Mouse (Mus musculus): ENCODE measurements around the gene Gm20388.

The Gm20388 gene

DNA sequence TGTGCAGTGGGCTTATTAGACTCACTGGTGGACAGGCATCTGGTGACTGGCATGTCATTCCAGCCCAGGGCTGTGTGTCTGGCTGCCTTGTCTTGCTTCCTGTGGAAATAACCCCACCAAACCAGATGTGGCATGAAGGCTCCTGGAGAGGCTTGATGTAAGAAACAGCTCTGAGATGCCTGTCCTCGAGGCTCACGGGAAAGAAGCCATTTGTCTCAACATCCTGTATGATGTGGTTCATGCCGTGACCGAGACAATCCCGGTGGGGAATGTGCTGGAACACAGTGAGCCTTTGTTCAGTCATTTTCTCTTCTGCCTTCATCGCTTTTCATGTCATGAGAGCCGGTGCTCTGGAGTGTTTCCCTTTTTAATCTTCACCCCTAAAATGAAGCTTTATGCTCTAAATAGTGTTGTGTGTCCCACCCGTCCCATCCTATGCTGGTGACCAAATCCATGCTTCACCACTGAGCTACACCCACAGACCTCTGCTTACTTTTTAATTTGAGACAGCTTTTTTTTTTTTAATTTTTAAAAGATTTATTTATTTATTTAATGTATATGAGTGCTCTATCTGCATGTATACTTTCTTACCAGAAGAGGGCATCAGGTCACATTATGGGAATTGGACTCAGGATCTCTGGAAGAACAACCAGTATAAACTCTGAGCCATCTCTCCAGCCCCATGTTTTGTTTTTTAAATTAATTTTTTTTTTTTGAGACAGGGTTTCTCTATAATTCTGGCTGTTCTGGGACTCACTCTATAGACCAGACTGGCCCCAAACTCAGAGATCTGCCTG is 2054.3 kb downstream of the Gm20388 start:
- DNase-seq, result peak; percentile 26

GRCm38 (mm10) chr8:121966110-121966509 is 2055.5 kb downstream of the Gm20388 start:
- DNase-seq, result no peak

DNA sequence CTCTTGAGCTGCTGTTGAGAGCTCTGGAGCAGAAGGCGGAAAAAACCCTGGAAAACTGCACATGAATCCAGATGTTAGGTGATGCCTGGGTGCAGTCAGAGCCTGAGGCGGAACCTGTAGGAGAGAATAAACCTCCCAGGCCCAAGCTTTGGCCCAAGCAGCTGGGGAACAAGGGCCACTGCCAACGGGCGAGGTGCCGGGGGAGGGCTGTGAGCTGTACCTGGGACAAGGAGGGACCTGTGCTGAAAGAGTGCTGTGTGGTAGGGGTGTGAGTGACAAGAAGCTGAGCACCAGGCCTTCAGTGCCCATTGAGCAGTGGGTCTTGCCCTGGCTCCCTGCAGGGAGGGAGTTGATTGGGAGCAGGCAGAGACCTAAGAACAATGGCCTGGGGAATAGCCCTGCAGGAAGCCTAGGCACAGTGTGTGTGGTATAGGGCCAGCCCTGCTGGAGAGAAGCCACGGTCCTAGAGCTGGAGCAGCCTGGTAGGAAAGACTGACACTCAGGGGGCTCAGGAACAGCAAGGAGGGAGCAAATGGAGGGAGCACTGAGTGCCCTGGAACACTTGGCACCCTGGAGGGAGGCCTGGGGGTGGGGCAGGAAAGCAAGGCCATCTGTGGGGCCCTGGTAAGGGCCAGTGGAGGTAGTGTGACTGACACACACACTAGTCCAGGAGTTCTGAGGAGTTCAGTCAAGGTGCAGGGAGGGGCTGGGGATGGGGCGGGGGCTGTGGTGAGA is 2056.2 kb downstream of the Gm20388 start:
- DNase-seq, result no peak

GRCm38 (mm10) chr8:121967977-121968376 is 2057.3 kb downstream of the Gm20388 start:
- DNase-seq, result no peak

- no peak for DNase-seq
Observed at GRCm38 (mm10) chr8:121968542-121968941, 2057.9 kb downstream of the Gm20388 start.

- no peak for DNase-seq
Observed at GRCm38 (mm10) chr8:121970225-121970624, 2059.6 kb downstream of the Gm20388 start.

DNA sequence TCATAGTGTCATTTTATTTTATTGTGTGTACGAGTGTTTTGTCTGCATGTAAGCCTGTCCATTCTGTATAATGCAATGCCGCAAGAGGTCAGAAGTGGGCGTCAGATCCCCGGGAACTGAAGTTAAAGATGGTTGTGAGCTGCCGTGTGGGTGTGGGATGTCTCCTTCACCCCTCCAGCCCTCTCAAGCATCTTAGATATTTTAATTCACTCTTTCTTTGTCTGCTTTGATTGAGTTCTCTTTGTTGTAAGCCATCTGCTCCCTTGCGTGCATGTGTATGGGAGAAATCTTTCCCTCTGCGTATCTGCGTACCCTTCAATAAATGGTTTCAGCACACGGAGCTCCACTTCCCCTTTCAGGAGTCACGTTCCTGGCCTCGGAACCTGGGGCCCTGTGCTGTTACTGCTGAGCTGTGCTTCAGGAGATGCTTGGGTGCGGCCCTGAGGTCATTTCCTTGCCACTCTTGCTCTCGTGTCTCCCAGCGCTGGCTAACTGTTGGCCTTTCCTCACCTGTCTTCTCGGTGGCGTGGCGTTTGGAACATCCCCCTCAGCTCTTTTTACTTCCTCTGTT is 2060.9 kb downstream of the Gm20388 start:
- DNase-seq, result no peak

GRCm38 (mm10) chr8:121973906-121974305 is 2063.3 kb downstream of the Gm20388 start:
- DNase-seq, result no peak

DNA sequence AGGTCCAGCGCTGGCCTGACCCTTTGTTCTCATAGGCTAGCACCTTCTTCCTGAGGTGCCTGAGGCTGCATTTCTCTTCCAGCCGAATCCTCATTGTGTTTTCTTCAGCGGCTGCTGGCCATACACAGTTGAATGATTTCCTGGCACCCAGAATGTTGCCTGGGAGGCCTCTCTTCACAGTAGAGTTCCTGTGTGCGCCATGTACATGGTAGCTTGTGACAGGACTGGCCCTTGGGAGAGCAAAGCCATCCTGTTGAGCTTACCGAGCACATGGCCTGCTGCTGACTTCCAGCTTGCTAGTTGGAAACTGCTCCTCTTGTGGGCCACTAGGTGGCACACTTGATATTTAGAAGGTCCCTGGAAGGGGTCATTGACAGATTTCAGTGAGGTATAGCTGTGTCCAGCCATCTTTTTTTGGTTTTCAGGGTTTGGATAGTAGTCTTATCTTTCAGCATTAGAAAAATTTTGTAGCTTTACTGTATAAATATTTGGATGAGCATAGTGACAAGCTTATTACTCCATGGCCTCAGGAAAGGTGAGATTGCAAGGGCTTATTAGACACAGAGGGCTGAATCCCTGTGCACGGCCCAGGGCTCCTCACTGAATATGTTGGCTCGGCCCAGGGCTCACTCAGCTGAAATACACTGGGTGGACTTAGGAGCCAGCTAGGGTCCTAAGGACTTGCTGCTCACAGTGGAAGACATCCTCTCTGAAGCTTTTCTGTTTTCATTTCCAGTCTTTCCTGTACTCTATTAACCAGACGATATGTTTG is 2067.4 kb downstream of the Gm20388 start:
- peak; percentile 60 for DNase-seq

DNA sequence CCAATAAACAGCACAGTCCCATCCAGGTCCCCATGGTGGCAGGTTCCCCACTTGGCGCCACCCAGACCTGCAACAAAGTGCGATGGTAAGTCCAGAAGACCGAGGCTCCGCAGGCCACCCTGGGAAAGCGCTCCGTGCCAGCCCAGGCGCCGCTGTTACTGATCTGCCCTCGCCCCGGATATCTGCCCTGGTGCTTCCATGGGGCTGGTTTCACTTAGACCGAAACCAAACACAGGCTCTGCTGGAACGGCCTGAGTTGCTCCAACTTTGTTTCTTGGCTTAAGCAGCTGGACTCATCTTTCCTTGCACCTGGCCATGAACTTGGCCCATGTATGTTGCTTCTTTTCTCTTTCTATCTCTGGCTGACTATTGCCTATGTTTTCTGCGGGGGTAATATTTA is 2068.0 kb downstream of the Gm20388 start:
- DNase-seq, result no peak

DNA sequence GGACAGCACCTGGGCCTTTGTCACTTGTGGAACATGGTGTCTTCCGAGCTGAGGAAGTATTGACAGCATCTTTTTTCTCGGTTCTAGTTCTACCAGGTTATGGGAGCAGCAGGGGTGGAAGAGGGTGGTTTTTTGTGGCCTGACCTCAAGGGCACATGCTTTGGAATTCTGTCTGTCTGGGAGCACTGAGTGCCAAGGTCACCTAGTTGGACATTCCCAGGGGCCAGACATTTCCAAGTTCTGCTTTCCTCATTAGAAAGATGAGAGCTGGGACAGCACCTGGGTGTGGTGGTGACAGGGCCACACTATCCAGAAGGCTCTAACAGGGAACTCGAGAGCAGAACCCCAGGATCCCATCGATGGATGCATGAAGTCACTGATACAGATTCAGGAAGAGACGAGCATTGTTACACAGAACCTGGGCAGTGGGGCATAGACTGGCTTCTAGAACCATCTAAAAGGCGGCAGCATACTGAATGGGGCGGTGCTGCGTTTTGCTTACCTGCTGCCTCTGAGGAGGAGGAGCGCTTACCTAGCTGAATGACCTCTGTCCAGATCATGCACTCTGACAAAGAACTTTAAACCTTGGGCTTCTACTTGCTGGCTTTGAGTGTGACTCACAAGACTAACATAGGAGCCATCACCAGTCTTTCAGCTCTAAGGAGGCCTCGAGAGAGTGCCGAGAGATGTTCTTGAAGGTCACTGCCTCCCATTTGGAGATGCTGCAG is 2070.3 kb downstream of the Gm20388 start:
- no peak for DNase-seq

DNA sequence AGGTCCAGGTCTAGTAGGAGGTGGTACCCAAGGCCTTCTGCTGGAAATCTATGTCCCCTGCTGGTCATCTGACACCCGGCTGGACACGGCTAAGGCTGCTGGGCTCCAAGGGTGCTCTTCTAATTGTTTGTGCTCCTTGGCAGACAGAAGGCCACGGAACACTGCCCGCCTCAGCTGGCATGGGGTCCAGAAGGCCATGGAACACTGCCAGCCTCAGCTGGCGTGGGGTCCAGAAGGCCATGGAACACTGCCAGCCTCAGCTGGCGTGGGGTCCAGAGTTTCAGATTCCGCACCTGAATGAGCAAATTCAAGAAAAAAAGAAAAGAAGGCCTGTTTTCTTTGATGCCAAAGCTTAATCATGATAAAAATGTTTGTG is 2070.9 kb downstream of the Gm20388 start:
- DNase-seq, result peak; percentile 80

- DNase-seq, result no peak
Observed at GRCm38 (mm10) chr8:121985673-121986072, 2075.0 kb downstream of the Gm20388 start.

GRCm38 (mm10) chr8:121987892-121988291 is 2077.3 kb downstream of the Gm20388 start:
- DNase-seq, result no peak

DNA sequence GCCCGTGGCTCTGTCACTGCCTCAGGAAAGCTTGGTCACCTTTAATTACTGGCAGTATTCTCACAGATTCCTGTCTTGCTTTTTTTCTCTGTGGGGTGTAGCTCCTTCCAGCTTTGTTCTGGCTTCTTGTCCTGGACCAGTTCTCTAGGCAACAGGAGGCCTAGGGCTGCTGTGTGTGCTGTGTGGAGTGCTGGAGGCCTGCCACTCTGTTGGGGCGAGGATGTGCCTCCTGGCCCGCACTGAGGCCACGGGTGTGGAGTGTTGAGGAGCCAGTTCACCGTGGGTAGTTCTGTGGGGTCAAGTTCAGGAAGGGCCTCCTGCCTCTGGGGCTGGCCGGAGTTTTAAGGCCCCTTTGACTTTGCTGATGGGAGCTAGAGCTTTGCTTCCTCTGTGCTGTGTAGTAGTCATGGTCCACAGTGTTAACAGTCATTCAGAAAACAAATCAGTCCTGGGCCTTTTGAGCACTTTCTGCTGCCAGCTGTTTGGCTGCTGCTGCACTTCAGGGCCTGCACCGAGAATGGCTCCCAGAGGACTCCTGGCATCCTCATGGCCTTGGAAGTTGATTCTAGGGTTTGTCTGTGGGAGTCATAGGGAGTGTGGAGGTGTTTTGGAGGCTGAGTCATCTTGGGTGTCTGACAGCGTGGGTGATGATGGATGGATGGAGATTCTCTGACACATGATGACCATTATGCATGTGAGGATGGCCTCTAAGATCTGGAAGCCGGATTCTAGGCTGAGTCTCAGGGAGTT is 2080.0 kb downstream of the Gm20388 start:
- no peak for DNase-seq

DNA sequence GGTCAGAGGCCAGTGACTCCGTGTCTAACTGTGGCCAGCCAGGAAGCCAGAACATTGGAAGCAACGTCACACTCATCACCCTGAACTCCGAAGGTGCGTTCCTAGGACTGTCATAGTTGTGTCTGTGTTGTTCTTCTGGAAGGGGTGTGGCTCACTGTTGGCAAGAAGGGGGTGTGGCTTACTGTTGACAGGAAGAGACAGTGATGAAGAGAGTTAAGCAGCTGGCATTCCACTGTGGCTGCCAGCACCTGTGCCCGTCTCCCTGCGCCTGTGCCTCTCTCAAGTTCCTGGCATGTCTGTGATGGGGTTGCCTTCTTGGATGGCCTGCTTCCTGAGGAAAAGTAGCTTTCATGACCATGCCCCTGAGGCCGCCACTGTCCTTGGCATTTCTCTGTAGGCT is 2081.0 kb downstream of the Gm20388 start:
- no peak for DNase-seq

GRCm38 (mm10) chr8:121992911-121993310 is 2082.3 kb downstream of the Gm20388 start:
- DNase-seq, result no peak

DNA sequence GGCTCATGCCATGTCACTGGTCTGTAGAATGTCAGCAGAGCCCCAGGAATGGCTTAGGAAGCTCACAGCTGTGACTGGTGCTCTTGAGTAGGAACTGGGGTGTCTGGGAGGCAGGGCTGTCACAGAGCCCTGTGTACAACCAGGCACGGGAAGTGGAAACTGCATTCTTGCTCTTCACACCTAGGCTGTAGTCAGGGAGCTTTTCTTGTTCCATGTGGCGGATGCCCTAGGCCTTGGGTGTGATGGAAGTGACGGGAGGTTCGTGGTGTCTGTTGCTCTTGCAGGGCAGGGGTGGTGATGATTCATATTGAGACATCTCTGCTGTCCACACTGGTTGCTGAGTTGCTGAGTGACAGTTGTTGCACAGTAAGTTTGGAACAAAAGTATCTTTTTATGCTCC is 2084.5 kb downstream of the Gm20388 start:
- DNase-seq, result no peak

DNA sequence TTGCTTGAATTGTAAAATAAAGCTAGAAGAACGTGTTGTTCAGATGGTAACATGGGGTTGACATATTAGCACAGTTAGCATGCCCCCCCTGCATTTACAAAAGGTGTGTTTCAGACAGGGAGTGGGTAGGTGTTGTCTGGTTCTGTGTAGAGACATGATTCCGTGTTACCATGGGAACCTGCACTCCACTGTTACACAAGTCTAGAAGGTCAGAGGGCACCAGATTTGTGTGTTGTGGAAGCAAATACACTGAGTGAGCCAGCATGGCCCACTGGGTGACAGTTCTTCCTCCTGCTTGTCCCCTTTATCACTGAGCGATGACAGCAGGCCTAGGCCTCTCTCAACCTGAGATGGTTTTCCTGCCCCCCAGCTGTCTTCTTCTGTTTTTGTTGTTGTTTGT is 2085.3 kb downstream of the Gm20388 start:
- DNase-seq, result no peak

DNA sequence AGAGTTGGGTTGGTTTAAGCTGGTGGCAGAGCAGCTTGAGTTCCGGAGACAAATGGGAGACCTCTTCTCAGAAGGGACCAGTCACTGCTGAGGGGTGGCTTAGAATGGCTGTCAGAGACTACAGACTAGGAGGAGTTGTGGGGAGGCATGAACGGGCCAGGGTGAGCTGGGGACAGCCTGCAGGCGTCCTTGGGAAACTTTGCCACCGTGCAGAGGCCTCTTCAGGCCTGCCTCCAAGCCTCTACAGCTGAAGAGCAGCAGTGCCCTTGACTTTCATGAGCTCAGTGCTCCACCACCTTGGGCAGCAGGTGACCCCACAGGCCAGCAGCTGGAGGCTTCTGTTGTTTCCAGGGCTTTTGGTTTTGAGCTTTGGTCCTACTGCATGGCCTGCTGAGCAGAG is 2088.0 kb downstream of the Gm20388 start:
- DNase-seq, result no peak

DNA sequence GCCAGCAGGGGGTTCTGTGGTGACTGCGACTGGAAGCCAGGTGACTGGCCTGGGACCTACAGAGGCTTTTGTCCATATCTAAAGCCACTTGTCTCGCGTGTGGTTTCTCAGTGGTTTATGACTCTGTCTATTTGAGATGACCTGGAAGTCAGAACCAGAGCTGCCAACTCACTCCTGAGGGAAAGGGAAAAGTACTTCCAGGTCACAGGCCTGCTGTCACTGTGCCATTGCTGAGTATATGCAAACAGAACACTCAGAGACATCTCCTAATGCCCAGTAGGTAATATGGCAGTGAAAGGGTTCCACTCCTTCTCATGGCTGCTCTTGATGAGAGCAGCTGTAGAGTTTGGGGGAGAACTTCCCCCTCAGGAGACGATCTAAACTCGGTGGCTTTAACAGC is 2088.6 kb downstream of the Gm20388 start:
- no peak for DNase-seq
